Mouse (Mus musculus) G1E (cell line): Measurements from ENCODE around the gene Acsl6.

Source experiments
- CTCF ChIP-seq: IDR thresholded peaks from 2 replicates; pipeline ENCODE4 v1.5.1; 2012; ENCODE audit warnings: low read depth, low read length, inconsistent platforms, mixed read lengths
- GATA1 ChIP-seq: IDR thresholded peaks from 2 replicates; pipeline ENCODE4 v1.6.1; 2012; ENCODE audit warnings: borderline replicate concordance, low read length, inconsistent platforms, mixed read lengths

DNA sequence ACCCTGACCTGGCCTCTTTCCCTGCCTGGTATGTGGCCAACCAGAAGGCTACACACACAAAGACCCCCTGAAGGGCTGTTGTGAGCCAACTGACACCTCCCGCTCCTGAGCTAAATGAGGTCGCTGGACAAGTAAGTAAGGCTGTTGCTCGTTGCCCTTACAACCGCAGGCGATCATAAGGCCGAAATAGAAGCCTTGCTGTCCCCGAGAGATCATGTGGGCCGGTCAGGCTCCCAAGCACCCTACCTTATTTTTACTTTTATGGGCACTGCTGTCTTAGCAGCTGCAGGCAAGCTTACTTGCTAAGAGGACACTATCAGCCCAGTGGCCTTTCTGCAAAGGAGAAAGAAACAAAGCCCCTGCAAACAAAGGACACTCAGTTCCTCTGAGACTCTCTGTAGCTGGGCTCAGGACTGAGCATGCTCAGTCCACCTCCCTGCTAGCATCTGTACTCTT lies 49.6 kb downstream of the Acsl6 start:
- TF ChIP-seq CTCF, result no peak
- no peak for TF ChIP-seq GATA1
